Mouse (Mus musculus) embryonic stem cell, embryonic (primary cell): ENCODE results near the gene Pkn3.

Source experiments
- CTCF ChIA-PET, 4 experiments: fragments of 300-600 bp in 2 of 4; fragments of 350-600 bp in 2 of 4; sonication (Branson Sonifier 250); formaldehyde crosslinking; loops; one replicate each; lab custom pipeline; 2022; ENCODE audit warnings: inconsistent platforms in 2 of 4; lab: Charles Lee
- POLR2A ChIA-PET, 4 experiments: fragments of 300-600 bp in 2 of 4; fragments of 350-600 bp in 2 of 4; sonication (Branson Sonifier 250); formaldehyde crosslinking; loops; one replicate each; lab custom pipeline; 2022; ENCODE audit warnings: antibody characterized with exemption in 4 of 4, inconsistent platforms in 1 of 4; lab: Charles Lee

Pkn3 gene

GRCm38 (mm10) chr2:30056736-30057135 is 20.7 kb upstream of the Pkn3 start:
- ChIA-PET POLR2A (interaction anchor here in 3 of 4 experiments (0.6 to 1.7 kb wide), 17 partner anchors 8 to 236 kb away, joined by 3 to 13 read pairs (median 6); partner anchors contain the start of genes Wdr34 (in 3 of the 3), Tbc1d13 (in 2 of the 3), Endog (in 1 of the 3) and Pkn3 (in 1 of the 3)), CTCF (interaction anchor here in 1 of 4 experiments (1.0 to 1.1 kb wide), 3 partner anchors 8 to 25 kb away, joined by 3 to 5 read pairs (median 4); partner anchors contain the start of genes Pkn3 and Wdr34)

DNA sequence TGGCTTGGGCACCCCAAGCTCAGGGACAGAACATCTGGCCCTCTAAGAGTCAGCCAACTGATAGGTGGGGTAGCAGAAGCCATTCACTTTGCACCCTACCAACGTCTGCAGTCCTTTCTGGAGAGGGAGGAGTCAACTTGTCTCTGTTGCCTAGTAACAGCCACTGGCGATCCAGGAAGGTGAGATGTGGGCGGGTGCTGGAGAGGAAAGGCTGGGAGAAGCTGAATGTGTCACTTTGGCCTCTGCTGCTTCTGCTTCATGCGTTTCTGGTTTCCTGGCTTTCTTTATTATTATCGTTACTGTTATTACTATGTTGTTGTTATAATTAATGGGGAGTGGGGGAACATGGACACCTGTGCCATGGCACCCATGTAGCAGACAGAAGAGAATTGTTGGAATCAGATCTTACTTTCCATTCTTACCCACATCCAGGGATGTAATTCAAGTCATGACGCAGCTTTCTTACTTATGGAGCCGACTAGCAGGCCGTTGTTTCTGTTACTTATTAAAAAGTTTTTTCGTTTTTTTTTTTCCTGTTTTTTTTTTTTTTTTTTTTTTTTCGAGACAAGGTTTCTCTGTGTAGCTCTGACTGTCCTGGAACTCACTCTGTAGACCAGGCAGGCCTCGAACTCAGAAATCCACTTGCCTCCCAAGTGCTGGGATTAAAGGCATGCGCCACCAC is 20.1 kb upstream of the Pkn3 start, which contains the start of gene Set:
Gene Set (plus strand): TSS at position 156 of the 682 bp plus-strand sequence.
- CTCF ChIA-PET: interaction anchor here in 2 of 4 experiments (0.5 to 1.1 kb wide), 5 partner anchors 8 to 191 kb away, joined by 3 to 5 read pairs (median 3); partner anchors contain the start of genes Pkn3 (in 1 of the 2) and Wdr34 (in 1 of the 2)
- POLR2A ChIA-PET: interaction anchor here in 3 of 4 experiments (0.6 to 1.7 kb wide), 20 partner anchors 8 to 237 kb away, joined by 3 to 13 read pairs (median 5); partner anchors contain the start of genes Wdr34 (in 3 of the 3), Tbc1d13 (in 2 of the 3), Endog (in 1 of the 3) and Pkn3 (in 1 of the 3)

GRCm38 (mm10) chr2:30058418-30058817 is 19.1 kb upstream of the Pkn3 start:
- ChIA-PET POLR2A (interaction anchor here in 2 of 4 experiments (1.3 to 2.5 kb wide), 3 partner anchors 15 to 45 kb away, joined by 4 to 19 read pairs (median 9); no protein-coding TSS in a partner anchor), CTCF (no interaction called here)

DNA sequence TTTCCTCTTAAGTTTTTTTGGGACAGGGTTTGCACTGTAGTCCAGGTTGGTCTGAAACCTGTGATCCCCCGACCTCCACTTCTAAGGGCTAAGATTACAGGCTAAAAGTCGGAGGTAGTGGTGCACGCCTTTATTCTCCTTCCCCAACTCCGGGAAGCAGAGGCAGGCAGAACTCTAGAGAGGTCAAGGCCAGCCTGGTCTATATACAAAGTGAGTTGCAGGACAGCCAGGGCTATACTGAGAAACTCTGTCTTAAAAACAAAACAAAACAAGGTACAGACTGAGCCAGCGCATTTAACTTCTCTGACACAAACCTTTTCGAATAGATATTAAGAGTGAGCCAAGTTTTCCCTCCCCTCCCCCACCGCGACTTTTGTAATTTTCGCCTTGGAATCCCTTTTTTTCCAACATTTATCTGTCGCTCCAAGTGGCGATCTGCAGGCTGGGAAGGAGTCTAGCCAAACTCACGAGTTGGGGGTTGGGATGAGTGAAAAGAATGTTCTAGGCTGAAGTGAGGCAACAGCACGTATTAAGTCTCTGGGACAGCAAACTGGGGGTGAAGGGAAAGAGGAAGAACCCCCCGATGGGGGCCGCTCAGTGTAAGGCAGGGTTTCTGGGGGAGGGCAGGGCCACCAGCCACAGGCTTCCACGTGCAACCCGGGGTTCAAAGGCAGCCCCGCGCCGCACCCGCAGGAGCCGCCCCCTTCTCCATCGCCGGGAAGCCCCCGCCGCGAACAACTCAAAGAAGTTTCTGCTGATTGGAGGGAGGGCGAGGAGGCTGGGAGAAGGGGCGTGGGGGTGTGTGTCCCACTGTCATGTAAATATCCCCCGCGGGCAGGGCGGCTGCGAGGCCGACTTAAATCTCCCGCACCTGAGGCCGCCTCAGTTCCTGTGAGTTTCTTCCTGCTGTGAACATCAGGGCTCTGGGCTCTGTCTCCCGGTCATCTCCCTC is 16.0 kb upstream of the Pkn3 start:
- CTCF ChIA-PET: interaction anchor here in 2 of 4 experiments (0.7 to 1.5 kb wide), 3 partner anchors 9 to 829 kb away, joined by 3 to 11 read pairs (median 7); no protein-coding TSS in a partner anchor
- POLR2A ChIA-PET: interaction anchor here (0.6 to 5.6 kb wide), 43 partner anchors 11 to 746 kb away, joined by 3 to 156 read pairs (median 7); partner anchors contain the start of genes Wdr34 (in 3 of the 4), Pkn3 (in 2 of the 4), Spout1 (in 2 of the 4) and Tbc1d13 (in 2 of the 4)

GRCm38 (mm10) chr2:30062249-30063093 is 15.0 kb upstream of the Pkn3 start:
- ChIA-PET POLR2A (interaction anchor here (0.6 to 5.6 kb wide), 97 partner anchors 8 to 745 kb away, joined by 3 to 156 read pairs (median 4); partner anchors contain the start of genes Pkn3 (in 4 of the 4), Endog (in 3 of the 4), Spout1 (in 3 of the 4) and Wdr34 (in 3 of the 4)), CTCF (interaction anchor here in 3 of 4 experiments (0.7 to 1.5 kb wide), 4 partner anchors 10 to 830 kb away, joined by 3 to 11 read pairs (median 6); no protein-coding TSS in a partner anchor)

DNA sequence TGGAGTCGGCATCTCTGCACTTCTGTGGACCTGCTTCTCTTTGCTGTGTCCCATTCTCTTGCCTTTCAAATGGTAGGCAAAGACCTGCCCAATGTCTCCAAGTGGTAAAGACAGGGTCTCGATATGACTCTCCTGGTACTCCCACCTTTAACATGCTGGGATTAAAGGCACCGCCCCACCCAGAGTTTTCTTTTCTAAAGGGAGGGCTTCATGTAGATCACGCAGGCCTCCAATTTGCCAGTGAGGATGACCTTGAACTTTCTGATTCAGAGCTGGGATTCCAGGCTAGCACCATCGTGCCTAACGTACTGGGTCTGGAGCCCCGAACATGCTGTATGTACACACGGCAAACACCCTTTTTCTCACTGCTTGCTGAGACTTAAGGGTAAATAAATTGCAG is 14.2 kb upstream of the Pkn3 start:
- ChIA-PET POLR2A (interaction anchor here (0.6 to 5.6 kb wide), 68 partner anchors 10 to 514 kb away, joined by 3 to 156 read pairs (median 4); partner anchors contain the start of genes Endog (in 3 of the 4), Pkn3 (in 3 of the 4), Spout1 (in 3 of the 4) and Wdr34 (in 3 of the 4)), CTCF (interaction anchor here in 2 of 4 experiments (0.8 to 1.5 kb wide), 3 partner anchors 11 to 14 kb away, joined by 4 to 11 read pairs (median 4); partner anchors contain the start of gene Wdr34 (in 1 of the 2))

GRCm38 (mm10) chr2:30063791-30064190 is 13.7 kb upstream of the Pkn3 start:
- ChIA-PET CTCF (interaction anchor here in 1 of 4 experiments (1.0 kb wide), 1 partner anchor 15 kb away, joined by 4 read pairs; the partner anchor contains the start of gene Wdr34), POLR2A (interaction anchor here in 3 of 4 experiments (0.7 to 5.6 kb wide), 27 partner anchors 10 to 445 kb away, joined by 3 to 156 read pairs (median 11); partner anchors contain the start of genes Pkn3 (in 3 of the 3), Wdr34 (in 3 of the 3), Tbc1d13 (in 2 of the 3) and Endog (in 1 of the 3))

GRCm38 (mm10) chr2:30064298-30064697 is 13.2 kb upstream of the Pkn3 start:
- CTCF ChIA-PET: interaction anchor here in 1 of 4 experiments (1.5 kb wide), 1 partner anchor 13 kb away, joined by 3 read pairs; the partner anchor contains the start of gene Pkn3
- POLR2A ChIA-PET: interaction anchor here (0.6 to 5.6 kb wide), 35 partner anchors 7 to 1962 kb away, joined by 3 to 156 read pairs (median 8); partner anchors contain the start of genes Wdr34 (in 4 of the 4), Pkn3 (in 3 of the 4), Set (in 2 of the 4) and Odf2 (in 1 of the 4)

- ChIA-PET CTCF (interaction anchor here in 1 of 4 experiments (0.6 kb wide), 1 partner anchor 279 kb away, joined by 14 read pairs; the partner anchor contains the start of gene Coq4), POLR2A (interaction anchor here in 3 of 4 experiments (0.6 to 5.6 kb wide), 32 partner anchors 8 to 246 kb away, joined by 3 to 156 read pairs (median 4); partner anchors contain the start of genes Pkn3 (in 3 of the 3), Wdr34 (in 3 of the 3), Set (in 2 of the 3) and Endog (in 1 of the 3))
Observed at GRCm38 (mm10) chr2:30066046-30066901, 11.2 kb upstream of the Pkn3 start.

- POLR2A ChIA-PET: interaction anchor here in 3 of 4 experiments (0.6 to 5.6 kb wide), 20 partner anchors 7 to 118 kb away, joined by 3 to 84 read pairs (median 4); partner anchors contain the start of genes Wdr34 (in 3 of the 3), Pkn3 (in 1 of the 3), Set (in 1 of the 3) and Tbc1d13 (in 1 of the 3)
Observed at GRCm38 (mm10) chr2:30067031-30067888, 10.2 kb upstream of the Pkn3 start.

DNA sequence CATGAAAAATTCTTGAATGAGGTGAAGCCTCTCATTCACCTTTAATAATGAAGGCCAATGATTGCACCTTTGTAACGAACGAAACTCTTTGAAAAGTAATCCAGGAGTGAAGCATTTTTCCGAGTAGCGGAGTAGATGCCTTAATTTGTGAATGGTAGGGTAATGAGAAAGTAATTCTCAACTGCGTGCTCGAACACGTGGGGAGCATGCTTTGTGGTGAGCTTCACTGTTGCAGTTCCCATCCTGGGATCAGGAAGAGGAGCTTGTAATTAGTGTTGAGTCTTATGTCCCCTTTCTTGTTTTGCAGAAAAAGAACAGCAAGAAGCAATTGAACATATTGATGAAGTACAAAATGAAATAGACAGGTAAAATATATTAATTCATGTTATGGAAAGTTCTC is 9.5 kb upstream of the Pkn3 start:
- ChIA-PET CTCF (interaction anchor here in 2 of 4 experiments (0.5 to 1.5 kb wide), 2 partner anchors 9 to 97 kb away, joined by 6 to 7 read pairs; partner anchors contain the start of gene Pkn3 (in 1 of the 2)), POLR2A (interaction anchor here in 3 of 4 experiments (0.5 to 3.7 kb wide), 12 partner anchors 8 to 104 kb away, joined by 3 to 16 read pairs (median 5); partner anchors contain the start of genes Pkn3 (in 1 of the 3), Set (in 1 of the 3) and Wdr34 (in 1 of the 3))

More at GRCm38 (mm10) chr2:30067031-30067888, 10.2 kb upstream of the Pkn3 start:
- CTCF ChIA-PET: interaction anchor here in 1 of 4 experiments (1.5 kb wide), 1 partner anchor 10 kb away, joined by 7 read pairs; the partner anchor contains the start of gene Pkn3

DNA sequence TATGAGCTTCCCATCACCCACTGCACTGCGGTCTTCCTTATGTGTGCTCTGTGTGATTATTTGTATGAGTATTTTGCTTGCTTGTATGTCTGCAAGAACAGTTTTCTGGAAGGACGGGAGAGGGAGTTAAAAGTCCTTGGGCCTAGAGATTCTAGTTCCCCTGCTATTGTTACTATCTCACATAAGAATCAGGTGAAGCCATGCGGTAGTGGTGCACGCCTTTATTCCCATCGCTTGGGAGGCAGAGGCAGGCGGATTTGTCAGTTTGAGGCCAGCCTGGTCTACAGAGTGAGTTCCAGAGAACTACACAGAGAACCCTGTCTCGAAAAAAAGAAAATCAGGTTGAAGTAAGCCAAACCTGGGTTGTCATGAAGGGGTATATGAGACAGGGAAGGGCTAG is 4.6 kb upstream of the Pkn3 start:
- CTCF ChIA-PET: interaction anchor here in 1 of 4 experiments (0.9 kb wide), 1 partner anchor 30 kb away, joined by 3 read pairs; no protein-coding TSS in a partner anchor
- POLR2A ChIA-PET: interaction anchor here (0.5 to 4.8 kb wide), 36 partner anchors 7 to 580 kb away, joined by 3 to 67 read pairs (median 5); partner anchors contain the start of genes Wdr34 (in 3 of the 4), Set (in 2 of the 4), Kyat1 (in 1 of the 4) and Spout1 (in 1 of the 4)

DNA sequence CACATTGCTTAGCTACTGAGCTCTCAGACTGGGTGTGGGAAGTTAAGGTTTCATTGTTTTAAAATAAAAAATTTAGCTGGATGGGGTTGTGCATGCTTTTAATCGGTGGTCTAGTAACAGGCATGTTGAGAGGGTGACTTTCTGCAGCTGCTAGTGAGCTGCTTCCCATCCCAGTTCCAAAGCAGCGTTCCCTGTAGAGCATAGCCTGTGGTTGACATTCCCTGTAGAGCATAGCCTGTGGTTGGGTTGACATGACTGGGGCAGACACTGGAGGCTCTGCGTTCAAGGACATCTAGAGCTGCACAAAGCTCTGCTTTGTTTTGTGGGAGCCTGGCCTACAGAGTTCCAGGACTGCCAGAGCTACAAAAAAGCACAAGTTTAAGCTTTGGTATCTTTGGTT is 4.2 kb upstream of the Pkn3 start:
- ChIA-PET CTCF (interaction anchor here in 2 of 4 experiments (0.6 to 0.9 kb wide), 2 partner anchors 30 to 44 kb away, joined by 3 to 6 read pairs; no protein-coding TSS in a partner anchor), POLR2A (interaction anchor here (0.5 to 4.8 kb wide), 39 partner anchors 8 to 252 kb away, joined by 3 to 67 read pairs (median 5); partner anchors contain the start of genes Wdr34 (in 3 of the 4), Set (in 2 of the 4), Kyat1 (in 1 of the 4) and Spout1 (in 1 of the 4))
